Mouse (Mus musculus) neural tube, embryonic 10.5 days (tissue): Measurements from ENCODE around the gene Acap1.
"Not testable (repeated sequence)": the region's sequence is repeated elsewhere in the genome, so short reads cannot be mapped to it uniquely, and the experiment has no call there.

Experiments used
- DNase-seq: peaks from one replicate; pipeline ENCODE4 v3.0.0-alpha.2; 2017; ENCODE audit warnings: low spot score; ENCODE audit errors: extremely low spot score

The Acap1 gene

DNA sequence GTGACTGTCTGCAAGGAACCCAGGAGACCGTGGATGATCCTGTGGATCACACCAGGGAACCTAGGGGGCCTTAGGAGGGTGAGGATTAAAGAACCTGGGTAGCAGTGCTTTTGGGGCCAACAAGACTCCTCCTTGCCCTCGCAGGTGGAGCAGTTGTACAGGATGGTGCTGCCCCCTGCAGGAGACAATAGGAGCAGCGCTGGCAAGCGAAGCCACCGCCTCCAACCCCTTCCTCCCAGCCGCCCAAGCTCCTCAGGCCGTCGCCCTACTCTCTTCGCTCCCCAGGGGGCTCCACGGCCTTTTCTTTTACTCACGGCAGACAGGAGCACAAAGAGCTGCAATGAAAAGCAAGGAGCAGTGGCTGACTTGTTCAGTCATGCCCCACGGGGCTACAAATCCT, 18.5 kb downstream of the Acap1 start:
- peak; percentile 83 for DNase-seq

GRCm38 (mm10) chr11:69876186-69876585, 19.2 kb downstream of the Acap1 start:
- DNase-seq = no peak

DNA sequence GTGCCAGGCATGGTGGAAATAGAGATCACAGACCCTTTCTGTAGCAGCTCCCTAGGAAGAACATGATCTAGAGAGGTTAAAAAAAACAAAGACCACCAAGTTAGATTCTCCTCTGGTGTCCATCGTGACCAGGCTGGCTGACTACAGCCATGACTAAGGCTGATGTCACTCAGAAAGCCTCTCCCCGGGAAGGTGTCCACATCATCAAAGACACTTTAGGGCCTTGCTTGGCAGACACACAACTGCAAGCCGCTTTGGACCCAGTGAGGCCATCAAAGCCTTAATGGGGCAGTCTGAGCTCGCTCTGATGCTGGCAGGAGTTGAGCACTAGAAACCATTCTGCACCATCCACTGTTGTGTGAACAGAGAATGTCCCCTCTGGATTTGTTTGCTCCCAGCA, 22.9 kb downstream of the Acap1 start:
- DNase-seq = no peak

GRCm38 (mm10) chr11:69871822-69872221, 23.5 kb downstream of the Acap1 start:
- no peak for DNase-seq

DNA sequence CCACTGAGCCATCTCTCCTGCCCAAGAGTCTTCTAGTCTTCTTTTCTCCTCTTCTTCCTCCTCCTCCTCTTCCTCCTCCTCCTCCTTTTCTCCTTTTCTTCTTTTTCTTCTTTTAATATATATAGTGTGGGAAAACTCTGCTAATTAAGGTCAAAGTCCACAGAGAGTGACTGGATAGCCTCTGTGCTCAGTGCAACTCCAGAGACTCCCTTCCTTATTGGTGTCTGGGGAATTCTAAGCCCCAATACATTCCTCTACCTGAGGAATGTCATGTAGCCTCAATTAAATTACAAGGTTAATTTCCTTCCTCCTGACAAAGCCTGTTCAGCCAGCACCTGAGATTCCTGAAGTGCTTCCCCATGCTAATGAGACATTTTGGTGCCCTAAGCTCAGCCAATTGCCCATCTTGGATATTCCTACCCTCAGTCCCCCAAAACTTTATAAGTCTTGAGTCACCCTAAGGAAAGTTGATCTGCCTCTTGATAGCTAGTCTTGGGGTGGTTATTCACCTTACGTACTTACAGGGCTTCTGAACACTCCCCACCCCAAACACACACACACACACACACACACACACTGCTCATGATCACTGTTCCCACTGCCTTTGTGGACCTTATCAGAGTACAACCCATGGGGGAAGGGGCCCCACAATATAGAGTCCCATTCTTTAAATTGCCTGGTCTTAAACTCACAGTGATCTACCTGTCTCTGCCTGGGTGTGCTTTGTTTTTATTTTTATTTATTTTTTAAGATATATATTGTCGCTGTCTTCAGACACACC, 24.9 kb downstream of the Acap1 start:
- no peak for DNase-seq

DNA sequence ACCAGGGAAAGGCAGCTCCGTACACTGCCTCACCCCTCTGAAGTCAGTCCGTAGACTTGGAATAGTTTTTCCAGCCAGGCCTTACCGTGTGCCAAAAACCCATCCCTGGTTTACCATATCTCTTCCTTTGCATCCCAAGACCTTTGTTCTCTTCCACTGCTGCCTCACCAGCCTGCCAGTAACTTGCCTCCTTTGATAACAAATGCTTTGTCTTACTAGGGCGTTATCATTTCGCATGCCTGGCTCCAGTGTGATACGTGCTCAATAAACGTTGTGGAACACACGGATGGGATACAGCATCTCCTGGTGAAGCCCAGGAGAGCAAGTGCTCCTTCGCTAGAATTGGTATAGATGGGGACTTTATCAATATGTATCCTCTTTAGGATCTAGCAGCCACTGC, 28.0 kb downstream of the Acap1 start:
- no peak for DNase-seq

GRCm38 (mm10) chr11:69865561-69865960, 29.8 kb downstream of the Acap1 start:
- no peak for DNase-seq

- no peak for DNase-seq
Measured at GRCm38 (mm10) chr11:69864138-69864860, 31.0 kb downstream of the Acap1 start.

DNA sequence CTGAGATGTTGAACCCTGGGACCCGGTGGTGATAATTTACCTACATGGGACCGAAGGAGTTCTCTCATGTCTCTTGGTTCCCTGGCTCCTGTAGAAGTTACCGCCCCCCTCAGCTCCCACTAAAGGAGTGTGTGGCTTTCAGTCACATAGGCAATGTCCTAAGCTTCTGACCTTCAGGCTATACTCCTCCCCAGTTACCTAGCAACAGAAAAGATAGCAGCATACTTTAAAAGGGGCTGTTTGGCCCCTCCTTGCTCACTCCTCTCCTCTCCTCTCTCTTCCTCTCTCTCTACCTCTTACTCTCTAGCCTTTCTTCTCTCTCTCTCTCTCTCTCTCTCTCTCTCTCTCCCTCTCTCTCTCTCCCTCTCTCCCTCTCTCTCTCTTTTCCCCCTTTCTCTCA, 31.6 kb downstream of the Acap1 start:
- not testable (repeated sequence) for DNase-seq

DNA sequence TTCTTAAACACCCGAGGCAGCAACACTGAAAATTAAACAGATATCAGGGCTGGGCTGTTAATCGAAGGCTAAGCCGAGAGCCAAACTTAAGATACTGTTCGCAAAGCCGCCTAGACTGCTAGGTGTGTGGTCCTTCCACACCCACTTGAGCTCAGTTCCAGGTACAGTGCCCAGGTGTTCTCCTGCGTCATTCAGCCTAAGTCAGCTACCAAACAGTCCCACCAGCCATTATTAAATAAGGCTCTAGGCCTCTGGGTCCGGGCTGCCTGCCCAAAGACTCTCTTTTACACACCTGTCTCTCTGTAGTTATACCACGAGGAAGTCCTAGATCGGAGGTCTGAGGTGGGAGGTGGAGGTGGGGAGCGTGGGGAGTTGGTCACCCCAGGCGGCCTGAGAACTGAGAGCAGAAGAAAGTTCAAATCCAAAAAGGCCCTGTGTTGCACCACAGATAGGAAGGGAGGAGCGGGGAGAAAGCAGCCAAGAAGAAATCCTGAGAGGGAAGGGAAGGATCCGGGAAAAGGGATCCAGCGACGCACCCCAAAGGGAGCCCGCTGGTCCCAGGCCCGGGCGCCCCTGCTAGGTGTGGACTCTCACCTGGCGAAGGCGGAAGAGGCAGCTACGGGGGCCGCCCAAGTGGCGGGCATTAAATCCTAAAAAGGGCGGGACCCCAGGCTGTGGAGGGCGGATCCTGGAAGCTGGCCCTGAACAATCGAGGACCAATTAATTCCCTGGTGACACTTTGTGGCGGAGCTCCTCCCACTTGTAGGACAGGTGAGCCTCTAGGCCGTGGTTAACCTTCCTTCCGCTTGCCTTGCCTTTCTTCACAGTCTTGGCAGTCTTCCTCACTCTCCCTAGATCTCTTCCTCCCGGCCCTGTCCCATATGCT, 37.0 kb downstream of the Acap1 start, which contains the start of gene Tnk1:
TSS of gene Tnk1 (minus strand) at position 618 of the 886 bp plus-strand sequence.
- no peak for DNase-seq

DNA sequence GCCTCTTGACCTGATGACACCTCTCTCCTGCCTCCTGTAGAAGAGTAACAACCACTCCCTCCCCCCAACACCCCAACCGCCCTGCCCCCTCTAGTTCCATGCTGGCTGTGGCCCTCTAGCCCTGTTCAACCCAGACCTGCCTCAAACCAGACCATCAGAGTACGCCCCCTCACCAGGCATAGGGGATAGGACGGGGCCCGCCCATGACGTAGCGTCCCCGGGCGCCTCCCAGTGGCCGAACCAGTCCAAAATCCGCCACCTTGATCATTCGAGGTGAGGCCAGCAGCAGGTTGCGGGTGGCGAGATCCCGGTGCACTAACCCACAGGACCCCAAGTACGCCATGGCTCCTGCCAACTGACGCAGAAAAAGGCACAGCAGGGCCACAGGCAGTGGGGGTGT, 40.0 kb downstream of the Acap1 start:
- peak; percentile 56 for DNase-seq

- DNase-seq = no peak
Measured at GRCm38 (mm10) chr11:69854680-69855079, 40.7 kb downstream of the Acap1 start.

- DNase-seq = no peak
Measured at GRCm38 (mm10) chr11:69853994-69854393, 41.3 kb downstream of the Acap1 start.

DNA sequence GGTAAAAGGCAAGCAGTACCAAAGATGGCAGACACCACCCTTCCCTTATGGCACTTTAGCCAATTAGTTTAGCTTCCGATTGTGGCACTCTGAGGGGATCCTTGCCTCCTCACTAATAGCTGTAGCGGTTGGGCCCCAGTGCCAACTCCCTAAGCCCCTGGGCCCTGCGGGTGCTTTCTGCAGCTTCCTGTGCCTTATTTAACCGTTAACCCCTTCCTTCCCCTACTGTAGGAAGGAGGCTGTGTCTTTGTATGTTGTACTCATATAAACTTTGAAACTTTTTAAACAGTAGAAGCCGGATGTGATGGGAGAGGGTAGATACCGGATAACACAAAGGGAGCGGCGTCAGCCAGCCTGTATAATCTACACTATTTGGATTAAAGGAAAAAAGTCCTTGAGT, 44.6 kb downstream of the Acap1 start:
- DNase-seq = no peak

GRCm38 (mm10) chr11:69849884-69850283, 45.5 kb downstream of the Acap1 start:
- no peak for DNase-seq

DNA sequence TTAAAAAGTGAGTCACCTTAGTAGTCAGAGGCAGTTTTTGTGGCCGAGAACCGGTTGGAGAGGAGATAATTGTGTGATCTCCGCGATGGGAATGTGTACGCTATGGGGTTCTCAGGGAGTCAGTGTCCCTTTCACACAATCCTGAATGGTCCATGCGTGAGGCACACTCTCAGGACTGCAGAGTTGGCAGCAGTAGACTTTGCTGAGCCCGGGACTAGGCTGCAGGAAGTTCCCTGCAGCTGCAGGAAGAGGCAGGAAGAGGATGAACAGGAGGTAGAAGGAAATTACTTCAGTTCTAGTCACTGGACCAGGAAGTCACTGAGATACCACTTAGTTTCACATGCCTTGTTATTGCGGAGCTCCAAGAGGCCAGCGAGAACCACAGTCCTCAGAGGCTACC, 46.2 kb downstream of the Acap1 start:
- no peak for DNase-seq

- no peak for DNase-seq
Measured at GRCm38 (mm10) chr11:69848021-69848420, 47.3 kb downstream of the Acap1 start.

DNA sequence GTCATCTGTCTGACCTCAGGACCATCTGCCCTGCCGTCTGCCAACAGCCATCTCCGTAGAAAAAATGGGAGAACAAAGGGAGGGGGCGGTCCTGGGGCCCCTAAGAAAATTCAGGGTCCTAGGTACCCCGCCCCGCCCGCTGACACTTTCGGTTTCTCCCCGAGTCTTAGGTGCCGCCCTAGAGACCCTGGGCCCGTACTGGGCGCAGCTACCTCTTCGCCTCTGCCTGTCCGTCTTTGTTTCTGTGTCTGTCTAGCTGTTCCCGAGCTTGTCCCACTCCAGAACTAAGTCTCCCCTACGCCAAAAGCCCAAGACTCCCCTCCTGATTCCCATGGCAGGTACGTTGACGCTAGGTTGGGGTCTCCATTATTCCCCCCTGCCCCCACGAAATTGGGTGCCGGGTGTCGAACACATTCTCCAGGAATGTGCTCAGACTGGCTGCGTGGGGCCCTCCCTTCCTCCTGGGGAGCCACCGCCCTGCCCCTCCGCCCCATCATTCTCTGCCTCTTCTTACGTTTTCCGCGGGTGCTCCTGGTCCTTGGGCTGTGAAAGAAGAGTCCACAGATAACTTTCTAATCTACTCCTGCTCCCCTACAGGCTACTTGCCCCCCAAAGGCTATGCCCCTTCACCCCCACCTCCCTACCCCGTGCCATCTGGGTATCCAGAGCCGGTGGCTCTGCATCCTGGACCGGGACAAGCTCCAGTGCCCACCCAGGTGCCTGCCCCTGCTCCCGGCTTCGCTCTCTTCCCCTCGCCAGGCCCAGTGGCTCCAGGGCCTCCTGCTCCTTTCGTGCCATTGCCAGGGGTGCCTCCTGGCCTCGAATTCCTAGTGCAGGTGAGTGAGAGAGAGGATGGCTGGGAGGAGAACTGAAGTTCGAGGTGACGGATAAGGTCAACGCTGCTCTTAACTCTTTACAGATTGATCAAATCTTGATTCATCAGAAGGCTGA, 48.3 kb downstream of the Acap1 start:
- DNase-seq = no peak

DNA sequence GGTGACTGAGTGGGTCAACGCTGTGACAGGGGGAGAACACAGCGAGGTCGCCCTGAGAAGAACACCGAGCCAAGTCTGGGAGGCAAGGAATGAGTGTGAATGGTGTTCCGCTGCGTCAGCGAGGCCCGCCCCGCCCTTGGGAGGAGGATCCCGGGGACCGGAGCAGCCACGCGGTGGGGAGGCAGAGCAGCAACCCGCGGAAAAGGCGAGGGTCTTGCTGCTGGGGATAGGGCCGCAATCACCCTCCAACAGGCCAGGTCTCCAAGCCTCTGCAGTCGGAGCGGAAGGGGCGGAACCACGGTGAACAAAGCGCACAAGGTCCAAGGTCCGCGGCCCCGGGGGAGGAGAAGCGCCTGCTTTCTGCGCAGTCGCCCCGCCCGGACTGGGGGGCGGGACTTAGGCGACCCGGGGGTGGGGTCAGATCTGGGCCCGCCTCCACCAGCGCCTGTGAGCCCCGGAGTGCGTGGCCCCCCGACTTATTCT, 49.1 kb downstream of the Acap1 start, which contains the start of gene Plscr3:
TSS of gene Plscr3 (plus strand) at position 179 of the 483 bp plus-strand sequence.
- DNase-seq = peak; percentile 93

- DNase-seq = no peak
Measured at GRCm38 (mm10) chr11:69838714-69839104, 56.6 kb downstream of the Acap1 start.
